Mouse (Mus musculus) erythroblast, embryonic 14.5 days (primary cell): ENCODE measurements around the gene Cnnm1.

Experiments used
- GATA1 ChIP-seq: IDR thresholded peaks from 2 replicates; pipeline ENCODE4 v1.6.1; 2012; ENCODE audit warnings: low read length, inconsistent platforms, mixed read lengths
- TAL1 ChIP-seq: IDR thresholded peaks from 3 replicates; pipeline ENCODE4 v1.6.1; 2012; ENCODE audit warnings: low read length, inconsistent platforms, mixed read lengths

- TF ChIP-seq GATA1 (no peak), TAL1 (no peak)
Observed at GRCm38 (mm10) chr19:43442269-43442668, 2.0 kb downstream of the Cnnm1 start.
